Mouse (Mus musculus) brain, embryonic 14.5 days (tissue): ENCODE data around the gene Gramd1a.

ENCODE experiments used
- CTCF ChIP-seq: fragments of 200-500 bp; IDR thresholded peaks from 2 replicates; pipeline ENCODE4 v1.5.1; 2012; ENCODE audit warnings: inconsistent platforms, mild to moderate bottlenecking, moderate library complexity, borderline replicate concordance; ENCODE audit not compliant: insufficient read depth, insufficient read length; ENCODE audit errors: extremely low read depth
- POLR2A ChIP-seq: fragments of 200-500 bp; IDR thresholded peaks from 2 replicates; pipeline ENCODE4 v1.6.1; 2012; ENCODE audit warnings: mild to moderate bottlenecking, inconsistent platforms, borderline replicate concordance; ENCODE audit not compliant: poor library complexity, insufficient read depth, insufficient read length, severe bottlenecking; ENCODE audit errors: extremely low read depth

DNA sequence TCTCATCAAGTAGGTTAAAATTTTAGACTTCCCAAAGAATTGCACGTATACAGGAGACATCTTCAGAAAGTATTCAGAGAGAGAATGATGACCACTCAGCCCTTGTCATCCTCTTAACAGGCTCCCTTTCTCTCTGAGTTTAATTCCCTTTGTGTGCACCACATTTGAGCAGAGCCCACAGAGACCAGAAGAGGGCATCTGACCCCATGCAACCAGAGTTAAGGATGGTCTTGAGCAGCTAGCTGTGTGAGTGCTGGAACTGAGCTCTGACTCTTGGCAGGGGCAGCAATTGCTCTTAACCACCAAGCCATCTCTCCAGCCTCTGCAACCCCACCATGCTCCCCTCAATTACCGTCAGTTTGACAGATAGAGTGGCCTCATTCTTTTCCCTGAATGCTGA lies 27.2 kb upstream of the Gramd1a start:
- TF ChIP-seq POLR2A = no peak
- no peak for TF ChIP-seq CTCF
